Mouse (Mus musculus): Measurements from ENCODE around the gene Arid1b.

Gene Arid1b

GRCm38 (mm10) chr17:5210101-5210727, 216.1 kb downstream of the Arid1b start:
- peak; percentile 63 for DNase-seq (ENCODE audit: low read depth, low spot score)

- DNase-seq (ENCODE audit: low read depth, low spot score), result no peak
Measured at GRCm38 (mm10) chr17:5210891-5211290, 216.8 kb downstream of the Arid1b start.

DNA sequence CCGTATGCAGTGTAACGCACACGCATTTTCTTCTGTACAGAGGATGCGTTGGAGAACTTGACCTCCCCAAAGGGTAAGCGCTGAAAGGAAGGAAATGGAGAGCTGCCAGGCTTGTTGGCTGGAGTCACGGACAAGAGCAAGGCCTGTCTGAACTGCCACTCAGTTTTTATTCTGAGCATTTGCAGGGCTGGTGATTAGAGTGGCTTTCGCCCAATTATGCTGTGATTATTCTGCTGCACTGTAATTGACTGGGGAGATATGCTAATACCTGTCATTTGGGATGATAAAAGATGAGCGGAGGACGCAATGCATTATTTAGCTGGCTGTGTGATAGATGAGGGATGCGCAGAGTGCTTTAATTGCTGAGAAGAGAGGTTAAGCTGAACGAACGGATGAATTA, 218.0 kb downstream of the Arid1b start:
- DNase-seq (ENCODE audit: low read depth, low spot score), result peak; percentile 89

DNA sequence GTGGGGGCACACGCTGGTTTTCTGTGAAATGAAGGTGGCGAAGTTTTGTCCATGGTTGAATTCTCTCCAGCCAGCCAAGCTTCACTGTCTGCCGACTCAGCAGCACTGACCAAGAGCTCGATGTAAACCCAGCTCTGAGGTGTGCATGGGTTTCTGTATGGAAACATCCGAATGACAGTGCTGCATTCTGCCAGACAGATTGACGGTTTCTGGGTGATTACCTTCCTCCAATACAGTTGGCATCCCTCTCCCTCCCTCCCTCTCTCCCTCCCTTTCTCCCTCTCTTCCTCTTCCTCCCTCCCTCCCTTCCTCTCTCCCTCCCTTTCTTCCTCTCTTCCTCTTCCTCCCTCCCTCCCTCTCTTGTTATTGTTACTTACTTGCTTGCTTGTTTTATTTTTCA, 219.3 kb downstream of the Arid1b start:
- DNase-seq (ENCODE audit: low read depth, low spot score), result peak; percentile 58

DNA sequence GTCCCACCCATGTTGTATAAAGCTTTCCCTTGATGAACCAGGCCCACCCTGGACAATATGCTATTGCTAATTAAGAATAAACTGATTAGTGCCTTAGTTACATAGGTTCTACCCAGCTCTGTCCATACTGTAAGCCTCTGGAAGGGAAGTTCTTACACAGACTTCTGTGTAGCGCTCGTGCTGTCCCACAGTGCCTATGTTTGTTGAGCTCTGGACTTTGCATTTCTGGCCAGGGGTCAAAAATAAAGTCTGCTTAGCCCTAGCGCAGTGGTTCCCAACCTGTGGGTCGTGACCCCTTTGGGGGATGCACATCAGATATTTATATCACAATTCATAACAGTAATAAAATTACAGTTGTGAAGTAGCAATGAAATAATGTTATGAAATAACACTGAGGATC, 221.2 kb downstream of the Arid1b start:
- no peak for DNase-seq (ENCODE audit: low read depth, low spot score)

DNA sequence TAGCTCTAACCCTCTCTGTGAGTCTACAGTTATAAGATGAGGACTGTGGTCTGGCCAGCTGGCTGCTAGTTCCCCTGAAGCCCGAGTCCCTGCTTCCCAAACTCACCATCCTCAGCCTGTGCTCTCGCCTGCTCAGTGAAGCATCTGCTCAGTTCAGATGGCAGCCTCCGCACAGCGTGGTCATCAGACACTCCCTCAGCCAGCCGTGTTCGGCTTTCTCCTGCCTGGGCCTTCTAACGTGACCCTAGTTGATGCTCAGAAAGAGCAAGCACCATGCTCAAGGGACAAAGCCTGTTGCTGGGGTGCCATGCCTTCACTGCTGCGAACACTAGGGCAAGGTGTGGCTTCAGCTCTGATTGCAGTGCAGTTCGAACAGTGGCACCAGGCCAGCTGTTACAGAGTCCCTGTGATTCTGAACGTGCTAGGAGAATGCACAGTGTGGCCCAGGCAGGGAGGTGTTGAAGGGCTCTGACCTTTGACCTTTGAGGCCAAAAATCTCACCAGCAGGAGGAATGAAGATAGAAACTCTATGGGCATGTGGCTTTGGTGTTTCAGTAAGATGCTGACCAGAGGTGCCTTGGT, 222.9 kb downstream of the Arid1b start:
- peak; percentile 85 for DNase-seq (ENCODE audit: low read depth, low spot score)

DNA sequence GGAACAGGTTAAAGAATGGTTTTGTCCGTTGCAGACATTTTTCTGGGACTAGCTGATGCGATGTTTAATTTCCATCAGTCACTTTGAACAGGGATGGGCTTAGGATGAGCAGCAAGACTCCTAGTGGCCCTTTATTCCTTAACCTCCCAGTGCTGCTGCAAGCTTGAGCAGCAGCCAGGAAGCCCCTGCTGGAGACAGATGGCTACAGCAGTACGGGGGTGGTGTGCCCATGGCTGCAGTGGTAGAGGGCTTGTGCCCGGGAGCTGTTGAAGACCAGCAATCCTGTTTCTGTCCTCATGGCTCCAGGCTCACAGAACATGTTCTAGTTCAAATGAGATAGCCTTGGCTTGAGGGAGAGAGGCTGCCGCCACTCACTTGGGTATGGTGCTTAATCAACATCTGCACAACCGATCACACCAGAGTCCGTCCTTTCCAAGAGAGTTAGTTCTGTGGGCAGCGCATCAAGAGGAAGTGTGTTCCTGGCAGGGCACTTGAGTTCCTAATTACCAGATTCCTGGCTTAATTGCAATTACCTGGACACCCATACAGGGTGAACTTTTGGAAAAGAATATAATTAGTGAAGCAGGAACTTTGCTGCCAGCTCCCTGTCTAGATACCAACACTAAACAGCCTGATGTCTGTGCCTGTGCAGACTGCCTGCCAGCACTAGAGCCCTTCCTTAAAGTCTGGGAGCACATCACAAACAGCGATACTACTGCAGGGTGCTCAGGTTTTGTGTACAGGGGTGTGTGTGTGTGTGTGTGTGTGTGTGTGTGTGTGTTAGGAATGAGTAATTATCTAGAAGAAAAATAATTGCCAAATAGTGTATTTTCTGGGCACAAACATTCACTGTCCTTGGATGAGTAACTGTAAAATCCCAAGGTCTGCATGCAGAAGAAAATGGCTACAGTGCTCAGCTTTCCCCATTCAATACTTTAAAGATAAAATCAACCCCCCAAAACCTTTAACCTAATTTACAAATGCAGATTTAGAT, 224.0 kb downstream of the Arid1b start:
- DNase-seq (ENCODE audit: low read depth, low spot score), result peak; percentile 50

- DNase-seq (ENCODE audit: low read depth, low spot score), result no peak
Measured at GRCm38 (mm10) chr17:5218955-5219557, 224.9 kb downstream of the Arid1b start.

- DNase-seq (ENCODE audit: low read depth, low spot score), result peak; percentile 51
Measured at GRCm38 (mm10) chr17:5221041-5221440, 226.9 kb downstream of the Arid1b start.

- DNase-seq (ENCODE audit: low read depth, low spot score), result no peak
Measured at GRCm38 (mm10) chr17:5221558-5221957, 227.4 kb downstream of the Arid1b start.

- no peak for DNase-seq (ENCODE audit: low read depth, low spot score)
Measured at GRCm38 (mm10) chr17:5222827-5223226, 228.7 kb downstream of the Arid1b start.

- DNase-seq (ENCODE audit: low read depth, low spot score), result no peak
Measured at GRCm38 (mm10) chr17:5224932-5225331, 230.8 kb downstream of the Arid1b start.

DNA sequence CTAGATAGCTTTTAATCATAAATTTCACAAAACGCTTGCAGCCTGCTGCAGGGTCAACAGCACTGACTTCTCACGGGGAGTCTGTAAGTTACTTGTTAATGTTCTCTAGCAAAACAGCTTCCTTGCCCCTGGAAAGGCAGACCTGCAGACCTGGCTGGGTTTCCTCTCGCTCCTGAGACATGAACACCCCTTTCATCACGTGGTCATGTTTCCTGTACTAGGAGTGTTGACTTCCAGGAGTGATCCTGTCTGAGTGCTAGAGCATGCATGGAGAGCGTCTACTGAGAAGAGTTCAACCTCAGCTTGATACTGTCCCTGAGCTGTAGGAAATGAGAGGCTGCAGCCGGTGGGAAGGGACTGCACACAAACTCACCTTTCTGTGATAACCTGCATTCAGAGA, 233.0 kb downstream of the Arid1b start:
- no peak for DNase-seq (ENCODE audit: low read depth, low spot score)

DNA sequence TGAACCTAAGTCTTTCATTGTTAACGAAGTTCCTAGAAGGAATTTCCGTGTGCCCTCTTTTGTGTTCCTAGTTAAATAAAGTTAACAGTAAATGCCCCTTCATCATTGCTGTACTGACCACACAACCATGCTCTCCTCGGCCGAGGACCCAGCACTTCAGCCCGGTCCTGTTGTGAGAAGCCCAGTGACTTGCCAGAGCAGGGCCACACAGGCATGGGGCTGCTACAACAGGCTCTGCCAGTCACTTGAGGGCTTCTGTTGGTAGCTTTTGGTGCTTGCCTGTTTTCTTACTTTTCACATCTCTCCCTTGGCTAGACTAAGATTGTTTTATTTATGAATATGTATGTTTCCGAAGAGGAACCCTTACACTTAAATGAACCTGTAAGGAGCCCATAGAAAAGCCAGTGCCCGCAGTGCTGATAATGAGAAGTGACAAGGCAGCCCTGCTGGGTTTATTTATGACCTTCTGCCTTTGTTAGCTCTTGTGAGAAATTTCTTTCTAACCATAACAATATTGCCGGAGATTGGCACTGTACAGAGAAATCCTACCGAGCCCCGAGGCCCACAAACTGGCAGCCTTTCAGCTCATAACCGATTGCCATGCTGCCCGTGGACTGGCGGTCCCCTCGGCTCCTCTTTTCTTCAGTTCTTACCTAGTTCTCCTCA, 234.0 kb downstream of the Arid1b start:
- peak; percentile 89 for DNase-seq (ENCODE audit: low read depth, low spot score)

DNA sequence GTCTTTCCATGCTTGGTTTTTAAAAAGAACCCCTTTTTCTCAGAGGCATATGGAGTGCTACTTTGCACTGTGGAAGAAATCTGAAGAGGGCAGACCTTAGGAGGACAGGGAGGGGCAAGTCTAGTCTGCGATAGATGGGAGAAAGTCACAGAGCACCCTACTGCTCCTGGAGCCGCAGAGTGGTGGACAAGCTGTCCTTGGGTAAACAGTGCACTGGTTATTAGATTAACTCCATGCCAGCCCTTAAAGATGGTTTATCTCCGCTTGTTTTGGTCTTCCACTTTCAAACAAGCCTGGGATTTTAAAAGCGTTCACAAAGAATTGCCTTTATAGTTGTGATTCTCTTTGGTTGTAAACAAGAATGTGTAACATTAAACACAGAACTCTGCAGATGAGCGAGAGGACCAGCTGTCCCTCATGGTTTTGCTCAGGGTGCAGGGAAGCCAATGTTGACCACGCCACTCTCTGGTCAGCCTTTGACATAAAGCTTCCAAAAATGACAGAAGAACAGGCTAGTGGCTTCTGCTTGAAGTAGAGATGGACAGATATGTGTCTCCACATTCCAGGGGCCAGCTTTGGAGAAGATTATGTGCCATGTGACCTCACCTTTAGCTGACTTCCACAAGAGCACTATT, 234.6 kb downstream of the Arid1b start:
- DNase-seq (ENCODE audit: low read depth, low spot score), result no peak

GRCm38 (mm10) chr17:5230063-5230462, 235.9 kb downstream of the Arid1b start:
- no peak for DNase-seq (ENCODE audit: low read depth, low spot score)

DNA sequence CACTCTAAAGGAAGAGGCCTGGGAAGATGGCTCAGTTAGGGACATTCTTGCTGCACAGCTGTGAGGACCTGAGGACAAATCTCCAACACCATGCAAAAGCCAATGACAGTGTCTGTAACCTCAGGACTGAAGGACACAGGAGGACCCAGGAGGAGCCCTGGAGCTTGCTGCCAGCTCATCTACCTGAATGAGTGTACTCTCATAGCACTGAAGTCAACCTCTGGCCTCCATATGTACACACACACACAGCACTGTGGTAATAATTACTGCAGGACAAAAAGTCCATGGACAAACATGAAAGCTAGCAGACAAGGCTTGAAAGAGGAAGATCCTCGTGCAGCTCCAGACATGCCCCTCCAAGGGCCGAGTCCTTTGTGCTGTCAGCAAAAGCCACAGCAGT, 238.0 kb downstream of the Arid1b start:
- no peak for DNase-seq (ENCODE audit: low read depth, low spot score)

DNA sequence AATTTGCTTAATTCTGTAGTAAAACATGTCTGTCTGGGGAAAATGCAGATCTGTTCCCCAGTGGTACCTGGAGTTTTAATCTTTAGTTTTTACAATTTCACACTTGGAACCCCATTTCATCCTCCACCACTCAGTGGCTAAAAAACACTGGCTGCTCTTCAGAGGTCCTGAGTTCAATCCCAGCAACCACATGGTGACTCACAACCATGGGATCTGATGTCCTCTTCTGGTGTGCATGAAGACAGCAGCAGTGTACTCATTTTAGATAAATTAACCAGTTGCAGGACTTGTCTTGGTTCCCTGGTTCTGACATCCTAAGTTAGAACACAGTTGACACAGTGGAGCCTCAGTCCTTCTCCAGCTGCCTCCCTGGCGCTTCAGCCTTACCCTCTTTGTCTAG, 239.9 kb downstream of the Arid1b start:
- DNase-seq (ENCODE audit: low read depth, low spot score), result no peak

DNA sequence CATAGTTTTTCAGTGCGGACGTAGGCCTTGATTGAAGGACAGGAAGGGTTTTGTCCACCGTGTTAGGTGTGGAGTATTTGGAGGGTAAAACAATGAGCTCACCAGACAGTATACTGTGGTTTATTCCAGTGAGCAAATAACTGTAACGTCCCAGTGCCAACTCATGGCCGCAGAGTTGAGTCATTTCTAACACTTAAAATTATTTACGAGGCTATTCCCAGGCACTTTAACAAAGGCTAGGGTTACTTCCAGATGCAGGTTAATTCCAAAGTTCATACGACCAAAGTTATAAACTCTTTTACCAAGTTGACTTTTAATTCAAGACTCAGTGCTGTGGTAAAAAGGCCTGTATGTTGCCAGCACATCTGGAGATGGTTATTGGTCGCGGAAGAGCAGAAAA, 240.9 kb downstream of the Arid1b start:
- DNase-seq (ENCODE audit: low read depth, low spot score), result no peak

DNA sequence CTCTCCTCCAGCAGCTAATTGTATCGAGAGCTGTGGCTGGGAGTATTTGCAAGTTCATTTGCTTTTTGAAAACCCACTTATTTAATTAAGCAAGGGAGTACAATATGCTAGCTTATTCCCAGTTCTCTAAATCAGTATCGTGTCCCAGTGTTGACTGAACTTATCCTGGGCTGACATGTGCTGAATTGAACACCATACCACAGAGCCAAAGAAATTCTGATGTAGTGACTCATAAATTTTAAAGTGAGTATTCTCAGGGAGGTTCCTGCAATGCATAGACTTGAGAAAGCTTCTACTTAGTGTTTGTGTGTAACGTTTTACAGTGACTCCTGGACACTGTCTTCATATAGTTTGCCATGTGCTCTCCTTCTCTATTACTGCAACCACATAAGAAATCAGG, 243.6 kb downstream of the Arid1b start:
- peak; percentile 26 for DNase-seq (ENCODE audit: low read depth, low spot score)
